Mouse (Mus musculus): Measurements from ENCODE around the gene Slc26a11. TPM values are rescaled to one million over a fixed set of nuclear protein-coding genes. Genes with fewer than 3 reads are reported as not detected.

The Slc26a11 gene
- polyA plus RNA-seq, 1 experiment = 21.7 TPM

GRCm38 (mm10) chr11:119393483-119393804 lies 38.1 kb downstream of the Slc26a11 start:
- H3K36me3 ChIP-seq (ENCODE audit: control insufficient read depth, insufficient read depth, low read length) = no peaks in the 10 kb centered on the region
- DNase-seq = no peak
- peaks cover 53% of the 10 kb centered on the region for H3K4me1 ChIP-seq (replicated peaks; ENCODE audit: control insufficient read depth, insufficient read depth, low read length)
- H3K4me3 ChIP-seq (ENCODE audit: control insufficient read depth, insufficient read depth, low read length) = peak overlapping the region; percentile 97
- WGBS = 5% methylated on average over 7 of the region's 7 CpGs
- no peaks in the 10 kb centered on the region; the same call in 1 of the 2 replicates for H3K27me3 ChIP-seq (ENCODE audit: control insufficient read depth, insufficient read depth, low read length)
- peak overlapping the region; percentile 53; the same call in 1 of the 2 replicates for H3K27ac ChIP-seq (ENCODE audit: control insufficient read depth, insufficient read depth, low read length)
- no peak for TF ChIP-seq POLR2A (IDR thresholded peaks at IDR 0.05; ENCODE audit: control insufficient read depth, extremely low read depth, insufficient read depth, low read length, poor library complexity)
- no peak for TF ChIP-seq CTCF (IDR thresholded peaks at IDR 0.05; ENCODE audit: borderline replicate concordance, control insufficient read depth, extremely low read depth, insufficient read depth, low read length, poor library complexity)

- Histone ChIP-seq H3K27me3 (ENCODE audit: control insufficient read depth, insufficient read depth, low read length) (no peaks in the 10 kb centered on the region; the same call in 1 of the 2 replicates), H3K27ac (ENCODE audit: control insufficient read depth, insufficient read depth, low read length) (no peak overlapping the region), H3K4me3 (ENCODE audit: control insufficient read depth, insufficient read depth, low read length) (peak overlapping the region; percentile 1), H3K4me1 (replicated peaks; ENCODE audit: control insufficient read depth, insufficient read depth, low read length) (peaks cover 53% of the 10 kb centered on the region), H3K36me3 (ENCODE audit: control insufficient read depth, insufficient read depth, low read length) (no peaks in the 10 kb centered on the region)
- WGBS = 67% methylated on average over 6 of the region's 6 CpGs
- DNase-seq = no peak
- TF ChIP-seq POLR2A (IDR thresholded peaks at IDR 0.05; ENCODE audit: control insufficient read depth, extremely low read depth, insufficient read depth, low read length, poor library complexity) (no peak), CTCF (IDR thresholded peaks at IDR 0.05; ENCODE audit: borderline replicate concordance, control insufficient read depth, extremely low read depth, insufficient read depth, low read length, poor library complexity) (no peak)
Observed at GRCm38 (mm10) chr11:119394210-119394609, 38.9 kb downstream of the Slc26a11 start.

- H3K4me1 ChIP-seq (replicated peaks; ENCODE audit: control insufficient read depth, insufficient read depth, low read length) = peaks cover 47% of the 10 kb centered on the region
- no peaks in the 10 kb centered on the region for H3K27me3 ChIP-seq (ENCODE audit: control insufficient read depth, insufficient read depth, low read length)
- H3K27ac ChIP-seq (ENCODE audit: control insufficient read depth, insufficient read depth, low read length) = no peak overlapping the region
- TF ChIP-seq CTCF (IDR thresholded peaks at IDR 0.05; ENCODE audit: borderline replicate concordance, control insufficient read depth, extremely low read depth, insufficient read depth, low read length, poor library complexity) = no peak
- H3K36me3 ChIP-seq (ENCODE audit: control insufficient read depth, insufficient read depth, low read length) = no peaks in the 10 kb centered on the region
- no peak overlapping the region for H3K4me3 ChIP-seq (ENCODE audit: control insufficient read depth, insufficient read depth, low read length)
- 85% methylated on average over 7 of the region's 7 CpGs for WGBS
- DNase-seq = no peak
Observed at GRCm38 (mm10) chr11:119395394-119395793, 40.0 kb downstream of the Slc26a11 start.

- Histone ChIP-seq H3K4me1 (replicated peaks; ENCODE audit: control insufficient read depth, insufficient read depth, low read length) (peaks cover 45% of the 10 kb centered on the region), H3K4me3 (ENCODE audit: control insufficient read depth, insufficient read depth, low read length) (no peak overlapping the region), H3K36me3 (ENCODE audit: control insufficient read depth, insufficient read depth, low read length) (no peaks in the 10 kb centered on the region), H3K27me3 (ENCODE audit: control insufficient read depth, insufficient read depth, low read length) (no peaks in the 10 kb centered on the region), H3K27ac (ENCODE audit: control insufficient read depth, insufficient read depth, low read length) (no peak overlapping the region)
- TF ChIP-seq POLR2A (IDR thresholded peaks at IDR 0.05; ENCODE audit: control insufficient read depth, extremely low read depth, insufficient read depth, low read length, poor library complexity) (no peak), CTCF (IDR thresholded peaks at IDR 0.05; ENCODE audit: borderline replicate concordance, control insufficient read depth, extremely low read depth, insufficient read depth, low read length, poor library complexity) (no peak)
- 82% methylated on average over 13 of the region's 13 CpGs for WGBS
- no peak for DNase-seq
Observed at GRCm38 (mm10) chr11:119395931-119396330, 40.6 kb downstream of the Slc26a11 start.

- H3K4me3 ChIP-seq (ENCODE audit: control insufficient read depth, insufficient read depth, low read length) = no peak overlapping the region
- peaks cover 40% of the 10 kb centered on the region for H3K4me1 ChIP-seq (replicated peaks; ENCODE audit: control insufficient read depth, insufficient read depth, low read length)
- no peak for DNase-seq
- 92% methylated on average over 7 of the region's 7 CpGs for WGBS
- no peaks in the 10 kb centered on the region for H3K27me3 ChIP-seq (ENCODE audit: control insufficient read depth, insufficient read depth, low read length)
- no peak for TF ChIP-seq POLR2A (IDR thresholded peaks at IDR 0.05; ENCODE audit: control insufficient read depth, extremely low read depth, insufficient read depth, low read length, poor library complexity)
- no peak for TF ChIP-seq CTCF (IDR thresholded peaks at IDR 0.05; ENCODE audit: borderline replicate concordance, control insufficient read depth, extremely low read depth, insufficient read depth, low read length, poor library complexity)
- no peak overlapping the region for H3K27ac ChIP-seq (ENCODE audit: control insufficient read depth, insufficient read depth, low read length)
- no peaks in the 10 kb centered on the region for H3K36me3 ChIP-seq (ENCODE audit: control insufficient read depth, insufficient read depth, low read length)
Observed at GRCm38 (mm10) chr11:119396461-119396860, 41.1 kb downstream of the Slc26a11 start.

GRCm38 (mm10) chr11:119402501-119403160 lies 47.3 kb downstream of the Slc26a11 start:
- H3K36me3 ChIP-seq (ENCODE audit: control insufficient read depth, insufficient read depth, low read length) = no peaks in the 10 kb centered on the region; the same call in 1 of the 2 replicates
- H3K4me1 ChIP-seq (replicated peaks; ENCODE audit: control insufficient read depth, insufficient read depth, low read length) = no peaks in the 10 kb centered on the region
- H3K27me3 ChIP-seq (ENCODE audit: control insufficient read depth, insufficient read depth, low read length) = no peaks in the 10 kb centered on the region
- no peak for DNase-seq
- TF ChIP-seq CTCF (IDR thresholded peaks at IDR 0.05; ENCODE audit: borderline replicate concordance, control insufficient read depth, extremely low read depth, insufficient read depth, low read length, poor library complexity) (no peak), POLR2A (IDR thresholded peaks at IDR 0.05; ENCODE audit: control insufficient read depth, extremely low read depth, insufficient read depth, low read length, poor library complexity) (no peak)
- no peak overlapping the region for H3K4me3 ChIP-seq (ENCODE audit: control insufficient read depth, insufficient read depth, low read length)
- no peak overlapping the region for H3K27ac ChIP-seq (ENCODE audit: control insufficient read depth, insufficient read depth, low read length)
- 95% methylated on average over 11 of the region's 11 CpGs for WGBS

- no peak overlapping the region for H3K4me3 ChIP-seq (ENCODE audit: control insufficient read depth, insufficient read depth, low read length)
- 76% methylated on average over 5 of the region's 5 CpGs for WGBS
- H3K4me1 ChIP-seq (replicated peaks; ENCODE audit: control insufficient read depth, insufficient read depth, low read length) = no peaks in the 10 kb centered on the region
- H3K27ac ChIP-seq (ENCODE audit: control insufficient read depth, insufficient read depth, low read length) = no peak overlapping the region
- peaks cover 9% of the 10 kb centered on the region for H3K36me3 ChIP-seq (ENCODE audit: control insufficient read depth, insufficient read depth, low read length)
- TF ChIP-seq CTCF (IDR thresholded peaks at IDR 0.05; ENCODE audit: borderline replicate concordance, control insufficient read depth, extremely low read depth, insufficient read depth, low read length, poor library complexity) (peak; percentile 71; the same call in 1 of the 2 replicates), POLR2A (IDR thresholded peaks at IDR 0.05; ENCODE audit: control insufficient read depth, extremely low read depth, insufficient read depth, low read length, poor library complexity) (no peak)
- peak; percentile 67 for DNase-seq
- no peaks in the 10 kb centered on the region for H3K27me3 ChIP-seq (ENCODE audit: control insufficient read depth, insufficient read depth, low read length)
Observed at GRCm38 (mm10) chr11:119404627-119405026, 49.3 kb downstream of the Slc26a11 start.

Measured in thymus, adult 2 months (tissue).